Mouse (Mus musculus) cerebellum, adult 2 months (tissue): ENCODE results near the gene Zc3h7a.

Source experiments
- CTCF ChIP-seq: fragments of 200-500 bp; IDR thresholded peaks from 2 replicates; pipeline ENCODE4 v1.5.1; 2011; ENCODE audit warnings: low read depth, mild to moderate bottlenecking, control low read depth, low read length, moderate library complexity, borderline replicate concordance; ENCODE audit not compliant: insufficient read depth
- POLR2A ChIP-seq: fragments of 200-500 bp; IDR thresholded peaks from 2 replicates; pipeline ENCODE4 v1.6.1; 2011; ENCODE audit warnings: low read length, control low read depth, borderline replicate concordance; ENCODE audit not compliant: insufficient read depth

DNA sequence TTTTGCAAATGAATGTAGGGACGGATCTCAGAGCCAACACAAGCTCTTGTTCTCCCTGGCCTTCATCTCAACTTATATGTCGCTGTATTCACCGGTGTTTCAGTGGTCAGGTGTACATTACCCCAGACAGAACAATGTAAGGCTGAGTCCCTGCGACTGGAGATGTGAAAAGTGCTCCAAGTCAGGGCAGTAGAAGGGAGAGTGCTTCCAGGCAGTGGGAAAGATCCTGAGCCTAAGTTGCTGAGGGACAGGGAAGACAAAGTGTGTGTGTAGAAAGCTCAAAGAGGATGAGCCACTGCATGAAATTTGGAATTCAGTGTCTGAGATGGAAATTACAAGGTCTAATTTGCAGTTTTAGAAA, 671 bp upstream of the Zc3h7a start:
- TF ChIP-seq POLR2A: no peak
- no peak for TF ChIP-seq CTCF
